Mouse (Mus musculus) bone marrow, adult 2 months (tissue): Measurements from ENCODE around the gene Dbndd2.

Source experiments
- CTCF ChIP-seq: fragments of 200-500 bp; IDR thresholded peaks from 2 replicates; pipeline ENCODE4 v1.5.1; 2011; ENCODE audit warnings: low read length, control low read depth; ENCODE audit not compliant: control insufficient read depth, insufficient read depth
- POLR2A ChIP-seq: fragments of 200-500 bp; IDR thresholded peaks from 2 replicates; pipeline ENCODE4 v1.6.1; 2011; ENCODE audit warnings: low read depth, mild to moderate bottlenecking, control low read depth, low read length, borderline replicate concordance; ENCODE audit not compliant: control insufficient read depth

GRCm38 (mm10) chr2:164470254-164470653, 15.7 kb upstream of the Dbndd2 start:
- TF ChIP-seq CTCF = peak; percentile 63
- no peak for TF ChIP-seq POLR2A
